Mouse (Mus musculus) spleen, embryonic (tissue): ENCODE results near the gene Egr2.

Experiments used
- CTCF ChIA-PET: fragments of 350-600 bp; sonication (Branson Sonifier 250); formaldehyde crosslinking; loops from one replicate; lab custom pipeline; 2022; lab: Charles Lee

Gene Egr2

DNA sequence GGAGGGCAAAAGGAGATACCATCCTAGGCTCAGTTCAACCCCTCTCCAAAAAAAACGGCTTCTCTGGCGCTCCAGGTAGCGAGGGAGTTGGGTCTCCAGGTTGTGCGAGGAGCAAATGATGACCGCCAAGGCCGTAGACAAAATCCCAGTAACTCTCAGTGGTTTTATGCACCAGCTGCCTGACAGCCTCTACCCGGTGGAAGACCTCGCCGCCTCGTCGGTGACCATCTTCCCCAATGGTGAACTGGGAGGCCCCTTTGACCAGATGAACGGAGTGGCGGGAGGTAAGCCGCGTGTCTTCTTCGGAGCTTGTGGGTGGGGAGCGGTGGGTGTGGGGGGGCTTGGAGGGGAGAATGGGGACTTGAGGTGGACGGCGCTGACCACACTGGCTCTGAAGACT is 2.8 kb downstream of the Egr2 start:
- CTCF ChIA-PET, result interaction anchor here (0.6 to 2.4 kb wide), 4 partner anchors 11 to 386 kb away, joined by 5 to 15 read pairs (median 10); partner anchors contain the start of gene Ado

DNA sequence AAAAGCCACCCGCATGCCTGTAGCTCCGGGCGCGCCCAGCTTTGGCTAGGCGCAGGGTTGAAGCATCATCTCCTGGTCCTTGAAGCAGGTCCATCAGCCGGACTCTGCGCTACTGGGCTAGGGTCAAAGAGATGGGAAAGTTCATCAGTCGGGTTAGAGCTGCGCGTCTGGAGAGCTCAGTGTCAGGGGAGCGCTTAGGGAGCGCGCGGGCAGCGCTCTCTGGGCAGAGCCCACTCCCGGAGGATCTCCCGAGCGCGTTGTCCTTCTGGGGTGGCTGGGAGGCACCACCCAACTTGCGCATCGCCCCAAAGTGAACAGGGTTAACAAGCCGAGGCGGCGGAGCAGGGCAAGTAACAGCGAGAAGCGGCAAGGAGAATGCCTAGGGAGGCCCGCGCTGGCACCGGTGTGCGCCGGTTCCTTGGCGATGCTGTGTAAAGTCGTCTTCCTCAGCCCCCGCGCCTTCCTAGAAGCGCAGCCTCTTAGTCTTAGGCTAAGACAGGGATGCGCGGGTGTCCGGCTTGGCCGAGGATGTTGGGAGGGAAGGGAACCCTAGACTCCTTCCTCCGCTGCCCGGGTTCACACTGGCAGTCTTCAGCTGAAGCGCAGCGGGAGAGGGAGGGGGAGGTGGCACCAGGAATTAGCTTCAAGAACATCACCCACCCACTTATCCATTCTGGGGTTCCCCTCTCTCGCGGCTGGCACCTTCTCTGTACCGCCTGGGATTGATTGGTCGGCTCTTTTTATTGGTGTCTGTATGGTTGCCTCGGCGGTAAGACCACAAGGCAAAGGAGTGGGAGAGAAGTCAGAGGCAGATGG is 3.5 kb downstream of the Egr2 start:
- CTCF ChIA-PET, result interaction anchor here (0.6 to 2.4 kb wide), 2 partner anchors 10 to 95 kb away, joined by 12 to 15 read pairs; partner anchors contain the start of gene Ado

DNA sequence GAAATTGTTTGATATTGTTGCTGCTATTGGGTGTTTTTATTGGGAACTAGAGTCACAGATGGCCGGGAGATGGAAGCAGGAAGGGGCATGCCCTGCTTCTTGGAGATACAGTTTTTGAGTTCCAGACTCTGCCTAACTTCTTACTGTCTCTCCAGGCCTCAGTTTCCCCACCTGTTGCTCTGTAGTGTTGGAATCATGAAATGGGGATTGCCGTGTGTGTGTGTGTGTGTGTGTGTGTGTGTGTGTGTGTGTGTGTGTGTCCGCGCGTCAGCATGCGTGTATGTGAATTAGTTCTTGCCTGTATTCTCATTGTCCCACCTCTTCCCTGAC is 4.1 kb downstream of the Egr2 start:
- CTCF ChIA-PET, result interaction anchor here (2.4 kb wide), 1 partner anchor 10 kb away, joined by 15 read pairs; the partner anchor contains the start of gene Ado

GRCm38 (mm10) chr10:67540591-67540990 is 5.3 kb downstream of the Egr2 start:
- CTCF ChIA-PET, result no interaction called here

DNA sequence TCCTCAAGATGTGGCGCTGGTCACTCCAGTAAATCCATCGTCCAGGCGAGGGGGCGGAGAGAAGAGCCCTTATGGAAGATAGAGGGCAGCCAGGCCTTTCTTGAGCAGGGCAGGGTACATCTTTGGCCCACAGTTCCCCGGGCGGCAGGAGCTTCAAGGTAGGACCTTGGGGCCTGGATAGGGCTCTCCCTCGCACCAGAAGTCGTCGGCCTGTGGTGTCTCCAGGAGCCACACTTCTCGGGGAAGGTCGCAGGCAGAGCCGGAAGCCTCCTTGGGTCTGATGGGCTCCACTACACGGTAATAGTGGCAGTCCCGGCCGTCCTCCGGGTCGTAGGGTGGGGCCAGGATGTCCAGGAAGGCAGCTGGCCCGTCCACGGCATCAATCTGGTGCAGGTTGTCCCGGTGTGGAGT is 12.6 kb downstream of the Egr2 start:
- CTCF ChIA-PET, result interaction anchor here (1.8 to 3.9 kb wide), 2 partner anchors 9 to 12 kb away, joined by 4 to 15 read pairs; no protein-coding TSS in a partner anchor

DNA sequence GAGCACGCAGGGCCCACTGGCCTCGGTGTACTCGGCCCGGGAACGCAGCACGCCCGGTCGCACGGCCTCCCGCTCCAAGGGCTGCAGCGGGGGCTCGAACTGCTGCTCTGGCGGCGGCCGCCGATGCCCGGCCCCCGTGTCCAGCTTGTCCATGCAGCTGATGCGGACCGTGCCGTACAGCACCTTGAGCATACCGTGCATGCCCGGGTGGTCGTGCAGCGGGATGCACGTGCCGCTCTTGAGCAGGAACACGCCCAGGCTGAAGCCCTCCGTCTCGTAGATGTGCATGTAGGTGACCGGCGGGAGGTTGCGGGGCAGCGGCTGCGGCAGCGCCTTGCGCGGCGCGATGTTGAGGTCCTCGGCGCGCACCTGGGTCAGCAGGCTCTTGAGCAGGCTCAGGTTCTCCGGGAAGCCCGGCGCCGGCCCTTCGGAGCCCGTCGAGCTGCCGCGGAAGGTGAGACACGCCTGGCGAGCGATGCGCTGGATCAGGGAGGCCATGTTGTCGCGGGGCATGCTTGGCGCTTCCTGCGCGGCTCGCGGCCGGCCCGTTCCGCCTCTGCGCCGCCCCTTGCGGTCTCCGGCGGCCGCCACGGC is 13.1 kb downstream of the Egr2 start:
- CTCF ChIA-PET, result interaction anchor here (1.8 to 3.9 kb wide), 2 partner anchors 10 to 12 kb away, joined by 4 to 15 read pairs; no protein-coding TSS in a partner anchor

GRCm38 (mm10) chr10:67548877-67549731 is 13.8 kb downstream of the Egr2 start, which contains the start of gene Ado:
Gene Ado, minus strand, starts transcription at chr10:67548955.
- CTCF ChIA-PET, result interaction anchor here (1.8 to 3.9 kb wide), 2 partner anchors 11 to 13 kb away, joined by 4 to 15 read pairs; no protein-coding TSS in a partner anchor

DNA sequence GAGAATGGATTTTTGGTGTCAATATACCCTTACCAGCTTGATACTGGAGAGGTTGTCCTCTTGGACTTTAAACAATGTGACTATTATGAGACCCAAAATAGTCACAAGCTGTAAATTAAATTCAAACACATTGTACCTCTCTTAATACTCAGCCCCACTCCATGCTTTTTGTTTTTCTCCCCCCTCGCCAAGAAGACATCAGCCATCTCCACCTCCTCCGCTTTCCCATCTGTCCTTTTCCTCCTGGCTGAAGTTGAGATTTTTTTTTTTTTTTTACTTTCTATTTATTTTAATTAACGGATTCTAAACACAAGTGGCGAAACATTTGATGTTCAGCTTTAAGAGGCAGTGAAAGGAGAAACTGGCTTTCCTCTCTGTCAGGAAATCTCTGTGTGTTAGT is 22.8 kb downstream of the Egr2 start:
- CTCF ChIA-PET, result interaction anchor here (0.6 kb wide), 1 partner anchor 129 kb away, joined by 11 read pairs; no protein-coding TSS in a partner anchor

DNA sequence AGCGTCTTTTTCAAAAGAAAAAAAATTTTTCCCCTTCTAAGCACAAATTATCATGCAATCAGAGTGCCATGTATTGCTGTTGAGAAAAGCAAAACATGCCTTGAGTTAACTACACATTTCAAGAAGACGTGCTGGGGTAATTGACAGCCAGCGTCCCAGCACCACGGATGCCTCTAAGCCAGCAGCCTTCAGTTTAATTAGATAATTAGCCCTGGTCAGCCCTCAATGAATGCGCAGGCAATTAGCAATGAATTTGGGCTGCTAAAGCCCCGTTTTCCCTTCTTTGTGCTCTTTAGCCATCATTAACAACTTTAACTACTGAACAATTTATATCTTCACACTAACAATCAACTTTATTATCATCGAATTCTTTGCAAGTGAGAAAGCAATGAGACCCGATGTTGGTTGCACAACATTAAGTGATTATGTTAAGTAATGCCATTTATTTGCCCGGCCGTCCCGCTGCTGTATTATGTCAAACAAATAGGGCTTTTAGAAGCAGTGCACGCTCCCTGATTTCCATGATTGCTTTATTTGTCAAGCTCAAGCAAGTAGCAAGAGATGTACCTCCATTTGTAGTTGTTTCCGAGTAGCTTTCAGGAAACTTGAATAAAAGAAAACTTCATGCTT is 24.6 kb downstream of the Egr2 start:
- CTCF ChIA-PET, result no interaction called here

GRCm38 (mm10) chr10:67561185-67561584 is 25.9 kb downstream of the Egr2 start:
- CTCF ChIA-PET, result no interaction called here

- CTCF ChIA-PET, result no interaction called here
These were observed 29.2 kb downstream of the Egr2 start for GRCm38 (mm10) chr10:67564509-67564908.

DNA sequence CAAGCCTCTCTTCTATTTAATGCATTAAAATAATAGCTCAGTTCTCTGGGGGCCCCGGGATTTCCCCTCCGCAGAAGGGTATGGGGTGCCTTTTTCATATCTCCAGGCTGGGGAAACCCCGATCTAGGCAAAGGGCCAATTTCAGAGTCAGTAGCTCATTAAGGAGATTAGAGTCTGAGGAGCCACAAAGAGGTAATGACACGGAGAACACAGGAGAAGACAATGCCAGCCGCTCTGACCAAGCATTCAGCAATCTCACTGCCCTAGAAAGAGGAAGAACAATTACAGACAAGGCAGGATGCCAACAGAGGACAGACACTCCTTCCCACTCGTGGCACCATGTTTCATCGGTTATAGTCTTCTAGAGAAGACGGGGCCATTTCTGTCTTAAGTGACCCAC is 30.8 kb downstream of the Egr2 start:
- CTCF ChIA-PET, result no interaction called here

GRCm38 (mm10) chr10:67569539-67569938 is 34.3 kb downstream of the Egr2 start:
- CTCF ChIA-PET, result no interaction called here

- CTCF ChIA-PET, result no interaction called here
These were observed 36.2 kb downstream of the Egr2 start for GRCm38 (mm10) chr10:67571443-67571842.

- CTCF ChIA-PET, result no interaction called here
These were observed 38.0 kb downstream of the Egr2 start for GRCm38 (mm10) chr10:67573310-67573709.

DNA sequence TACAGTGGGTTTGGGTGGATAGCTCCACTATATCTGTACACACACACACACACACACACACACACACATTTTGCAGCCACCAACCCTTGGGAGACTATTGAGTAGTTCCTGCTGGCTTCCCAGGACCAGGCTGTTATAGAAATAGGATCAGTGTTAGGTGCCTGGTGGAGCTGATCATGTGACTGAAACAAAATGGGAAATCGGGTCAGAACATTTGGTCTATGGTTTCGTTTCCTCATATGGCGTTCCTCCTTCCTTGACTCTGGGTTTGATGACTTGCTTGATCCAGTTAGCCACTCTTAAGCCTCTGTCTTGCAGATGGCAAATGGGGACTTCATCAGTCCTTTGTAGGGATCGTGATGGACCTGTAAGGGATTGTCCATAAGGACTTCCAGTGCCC is 44.6 kb downstream of the Egr2 start:
- CTCF ChIA-PET, result no interaction called here

DNA sequence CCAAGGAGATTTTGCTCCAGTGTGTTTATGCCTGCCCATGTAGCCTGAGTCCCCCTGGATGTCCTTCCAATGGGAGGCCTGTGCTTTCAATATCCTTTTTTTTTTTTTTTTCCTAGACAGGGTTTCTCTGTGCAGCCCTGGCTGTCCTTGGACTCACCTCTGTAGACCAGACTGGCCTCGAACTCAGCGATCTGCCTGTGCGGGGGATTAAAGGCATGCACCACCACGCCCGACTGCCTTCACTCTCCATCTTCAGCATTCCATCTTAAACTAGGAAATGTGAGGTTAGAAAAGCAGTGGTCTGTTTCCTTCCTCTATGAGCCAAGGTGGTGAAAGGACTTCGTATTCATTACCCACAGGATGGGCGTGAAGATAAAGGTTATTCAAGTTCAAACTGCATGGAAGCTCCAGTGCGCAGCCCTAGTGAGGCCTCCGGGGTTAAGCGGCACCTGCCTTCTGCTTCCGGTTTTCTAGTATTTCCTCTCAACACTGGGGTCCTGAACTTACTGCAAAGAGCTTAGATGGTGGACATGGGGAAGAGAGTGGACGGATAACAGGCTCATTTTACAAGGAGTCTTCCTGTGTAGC is 46.5 kb downstream of the Egr2 start:
- CTCF ChIA-PET, result no interaction called here

DNA sequence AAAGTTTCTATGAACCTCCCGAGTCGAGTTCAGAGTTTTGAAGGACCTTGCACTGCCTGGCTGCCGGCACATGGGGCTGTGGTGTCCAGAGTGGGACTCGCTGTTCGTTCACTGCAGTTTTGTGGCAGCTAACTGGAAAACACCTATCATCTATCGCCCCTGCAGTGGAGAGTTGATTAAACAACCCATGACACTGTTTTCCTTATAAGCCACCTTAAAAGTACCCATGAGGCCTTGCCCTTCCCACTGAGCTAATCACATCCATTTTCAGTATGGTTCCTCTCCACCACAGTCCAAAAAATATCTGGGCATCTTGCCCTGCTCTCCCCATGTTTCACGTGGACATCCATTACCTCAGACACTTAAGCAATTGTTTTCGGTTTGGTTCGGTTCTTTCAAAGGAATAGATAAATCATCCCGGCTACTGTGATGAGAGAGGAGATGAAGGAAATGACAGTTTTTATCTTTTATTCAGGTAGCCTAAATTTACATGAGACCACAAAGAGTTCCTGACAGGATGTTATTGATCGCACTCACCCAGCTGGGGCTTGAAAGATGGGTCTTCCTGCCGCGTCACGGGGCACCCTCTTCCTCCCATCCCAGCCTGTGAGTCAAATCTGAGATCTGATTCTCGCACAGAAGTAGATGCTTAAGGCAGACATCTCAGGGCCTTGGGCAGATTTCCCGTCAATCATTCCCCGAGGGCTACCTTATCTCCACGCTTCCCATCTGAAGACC is 50.8 kb downstream of the Egr2 start:
- CTCF ChIA-PET, result no interaction called here
